ENCODE assay signal across 9 mouse cellular contexts in genomic region chr14:48664841-48665815, GRCm38 (mm10). TPM values are rescaled to one million over a fixed set of nuclear protein-coding genes. Genes with fewer than 3 reads are reported as not detected.
A peak's percentile ranks its signal among the peaks of the same experiment; 100 is the strongest.
DNase-seq lines count a peak whose midpoint lies in the region; ATAC-seq lines count a peak whose summit lies in the region.
"Had no signal": no experiment of that assay in that cellular context is flagged by ENCODE, and none has a peak within 500 bp of the region (broad histone marks: within the 10 kb centered on the region; RNA-seq: fewer than 3 reads in every experiment).

No protein-coding gene starts in this region.

- no peak overlapping the region for H3K27ac ChIP-seq in kidney, embryonic 15.5 days
- no peak overlapping the region for H3K27ac ChIP-seq in heart, embryonic 15.5 days
- peak overlapping the region; percentile 91 for H3K27ac ChIP-seq in midbrain, embryonic 14.5 days (replicated peaks; ENCODE audit: low read depth, low read length)

- H3K9me3 ChIP-seq in kidney, embryonic 15.5 days (replicated peaks): no peaks in the 10 kb centered on the region
- H3K9me3 ChIP-seq in heart, embryonic 15.5 days (replicated peaks): no peaks in the 10 kb centered on the region
- no peaks in the 10 kb centered on the region for H3K9me3 ChIP-seq in midbrain, embryonic 14.5 days (ENCODE audit: control insufficient read depth, low read length)

- ATAC-seq in kidney, embryonic 15.5 days (replicated peaks; ENCODE audit: low FRiP score): 0 out of 2 replicates have a peak, but pooled peaks have one; percentile 50
- ATAC-seq in heart, embryonic 15.5 days (replicated peaks; ENCODE audit: insufficient number of reproducible peaks, insufficient read depth, low FRiP score, low read depth): no peak
- no peak for ATAC-seq in midbrain, embryonic 14.5 days (ENCODE audit: low FRiP score, low TSS enrichment)
- ATAC-seq in erythroid progenitor cell, adult 5-6 weeks (replicated peaks; ENCODE audit: low FRiP score, poor library complexity, severe bottlenecking): no peak

- WGBS in kidney, embryonic 15.5 days: under 1% methylated on average over 50 of the region's 50 CpGs
- whole genome bisulfite sequencing in heart, embryonic 15.5 days: under 1% methylated on average over 50 of the region's 50 CpGs
- WGBS in midbrain, embryonic 14.5 days: under 1% methylated on average over 50 of the region's 50 CpGs

- peaks cover 96% of the 10 kb centered on the region for H3K27me3 ChIP-seq in kidney, embryonic 15.5 days
- H3K27me3 ChIP-seq in heart, embryonic 15.5 days: peaks cover 93% of the 10 kb centered on the region
- H3K27me3 ChIP-seq in midbrain, embryonic 14.5 days (ENCODE audit: control insufficient read depth, insufficient read depth, low read length): peaks cover 12% of the 10 kb centered on the region

- no peak overlapping the region for H3K4me2 ChIP-seq in kidney, embryonic 15.5 days
- H3K4me2 ChIP-seq in heart, embryonic 15.5 days: 0 out of 2 replicates have a peak overlapping the region, but pooled peaks have one; percentile 6
- peak overlapping the region; percentile 86 for H3K4me2 ChIP-seq in midbrain, embryonic 14.5 days (ENCODE audit: low read length)

- peaks cover 27% of the 10 kb centered on the region for H3K4me1 ChIP-seq in kidney, embryonic 15.5 days
- H3K4me1 ChIP-seq in heart, embryonic 15.5 days (replicated peaks): peaks cover 25% of the 10 kb centered on the region
- peaks cover 8% of the 10 kb centered on the region; the same call in 1 of the 2 replicates for H3K4me1 ChIP-seq in midbrain, embryonic 14.5 days (ENCODE audit: control insufficient read depth, insufficient read depth, low read length)

- no peaks in the 10 kb centered on the region for H3K36me3 ChIP-seq in kidney, embryonic 15.5 days
- no peaks in the 10 kb centered on the region for H3K36me3 ChIP-seq in heart, embryonic 15.5 days
- peaks cover 9% of the 10 kb centered on the region; the same call in 1 of the 2 replicates for H3K36me3 ChIP-seq in midbrain, embryonic 14.5 days (ENCODE audit: control insufficient read depth, insufficient read depth, low read length)

- DNase-seq in kidney, postnatal 14 days: no peak
- peak; percentile 34 for DNase-seq in cerebellum, adult 9-11 months
- DNase-seq in midbrain, embryonic 14.5 days: peak; percentile 72
- no peak for DNase-seq in right cerebral cortex, postnatal 25 days
- DNase-seq in layer of hippocampus, postnatal 14 days (ENCODE audit: low spot score in 2 of 2): no peak

- no peak overlapping the region for H3K9ac ChIP-seq in kidney, embryonic 15.5 days
- no peak overlapping the region for H3K9ac ChIP-seq in heart, embryonic 15.5 days
- peak overlapping the region; percentile 95 for H3K9ac ChIP-seq in midbrain, embryonic 14.5 days (replicated peaks; ENCODE audit: low read length)

- no peak overlapping the region for H3K4me3 ChIP-seq in kidney, embryonic 15.5 days (replicated peaks)
- peak overlapping the region; percentile 13 for H3K4me3 ChIP-seq in heart, embryonic 15.5 days
- peak overlapping the region; percentile 58 for H3K4me3 ChIP-seq in midbrain, embryonic 14.5 days (replicated peaks; ENCODE audit: low read depth, low read length)

RNA-seq across cellular contexts. Expression of gene Otx2, which starts 8.5 kb away (rescaled TPM):
- polyA plus RNA-seq in kidney, embryonic 15.5 days (2015; fragmentation: Nextera tagmentation; extraction: Ambion mirVana): not detected in 2 replicates
- not detected in 2 replicates for polyA plus RNA-seq in heart, embryonic 15.5 days (2015; fragmentation: Nextera tagmentation; extraction: Ambion mirVana)
- polyA plus RNA-seq in midbrain, embryonic 14.5 days (2014; fragmentation: Nextera tagmentation; extraction: Ambion mirVana): 103 and 129 TPM in 2 replicates
- total RNA-seq in erythroid progenitor cell, adult 5-6 weeks (2015; ENCODE audit: low replicate concordance): not detected in 2 replicates
- not detected in 2 replicates for total RNA-seq in erythroid progenitor cell, adult 5-6 weeks (2017; ENCODE audit: low replicate concordance)
- 10 to 100 TPM in 1 of 2 experiments, 1 to 10 TPM in 1; 2.8 to 10.2 TPM for total RNA-seq in layer of hippocampus, postnatal 14 days (2021)
- polyA plus RNA-seq: small intestine, adult 2 months had no signal

Comparison
In these comparisons a context has a peak if more than half of its experiments do, and no peak if none do; other contexts are left out.
1. DNase-seq: peak in cerebellum, adult 9-11 months (single experiment) and midbrain, embryonic 14.5 days (single experiment); none in kidney, postnatal 14 days (single experiment), right cerebral cortex, postnatal 25 days (single experiment) and layer of hippocampus, postnatal 14 days (0 of 2).
2. RNA of gene Otx2, which starts 8.5 kb away (polyA plus RNA-seq): 103 to 129 TPM in midbrain, embryonic 14.5 days; not detected in kidney, embryonic 15.5 days and not detected in heart, embryonic 15.5 days; every median in the first group is over 100 times any median in the second.